Mouse (Mus musculus) large intestine, adult 2 months (tissue): Measurements from ENCODE around the gene Cuedc2. TPM values are rescaled to one million over a fixed set of nuclear protein-coding genes. Genes with fewer than 3 reads are reported as not detected.

Experiments used
- DNase-seq: peaks from one replicate; pipeline ENCODE4 v3.0.0-alpha.2; 2012; ENCODE audit warnings: low read depth, low spot score
- WGBS: fragments of 180-500 bp; shearing (Covaris S2); methylation state at CpG from one replicate; pipeline ENCODE4 v1.1.7; 2018; 5-methylcytosine and 5-hydroxymethylcytosine counted together
- polyA plus RNA-seq: library from polyadenylated mRNA; depleted of rRNA; stranded (reverse); fragments of >200 nt; gene quantifications from 2 replicates; pipeline ENCODE4 v1.2.3, GENCODE M21; 2012

The Cuedc2 gene
- polyA plus RNA-seq, 1 experiment = 47.9 TPM

DNA sequence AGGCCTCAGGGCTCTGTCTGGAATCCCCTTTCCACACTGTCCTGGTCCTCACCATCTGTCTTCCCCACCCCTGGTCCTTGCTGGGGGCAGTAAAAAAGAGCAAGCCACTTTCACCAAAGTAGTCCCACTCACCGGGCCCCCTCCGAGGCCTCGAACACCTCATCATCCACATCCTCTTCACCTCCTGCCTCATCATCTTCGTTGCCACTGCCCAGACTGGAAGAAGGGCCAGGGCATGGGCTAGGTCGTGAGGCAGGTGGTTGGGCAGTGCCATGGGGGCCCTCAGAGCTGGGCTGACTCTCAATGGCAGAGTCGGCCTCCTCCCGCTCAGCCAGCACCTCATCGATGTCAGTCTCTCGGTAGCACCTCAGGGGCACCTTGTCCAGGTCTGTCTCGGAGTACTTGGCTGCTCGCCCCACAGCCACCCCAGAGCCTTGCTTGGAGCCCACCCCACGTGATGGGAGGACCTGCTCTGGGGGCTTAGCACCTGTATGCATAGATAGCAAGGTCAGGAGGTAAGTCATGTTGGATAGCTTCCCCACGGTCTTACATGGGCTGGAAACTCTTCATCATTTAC is 15.4 kb downstream of the Cuedc2 start:
- 72% methylated on average over 13 of the region's 13 CpGs for WGBS

DNA sequence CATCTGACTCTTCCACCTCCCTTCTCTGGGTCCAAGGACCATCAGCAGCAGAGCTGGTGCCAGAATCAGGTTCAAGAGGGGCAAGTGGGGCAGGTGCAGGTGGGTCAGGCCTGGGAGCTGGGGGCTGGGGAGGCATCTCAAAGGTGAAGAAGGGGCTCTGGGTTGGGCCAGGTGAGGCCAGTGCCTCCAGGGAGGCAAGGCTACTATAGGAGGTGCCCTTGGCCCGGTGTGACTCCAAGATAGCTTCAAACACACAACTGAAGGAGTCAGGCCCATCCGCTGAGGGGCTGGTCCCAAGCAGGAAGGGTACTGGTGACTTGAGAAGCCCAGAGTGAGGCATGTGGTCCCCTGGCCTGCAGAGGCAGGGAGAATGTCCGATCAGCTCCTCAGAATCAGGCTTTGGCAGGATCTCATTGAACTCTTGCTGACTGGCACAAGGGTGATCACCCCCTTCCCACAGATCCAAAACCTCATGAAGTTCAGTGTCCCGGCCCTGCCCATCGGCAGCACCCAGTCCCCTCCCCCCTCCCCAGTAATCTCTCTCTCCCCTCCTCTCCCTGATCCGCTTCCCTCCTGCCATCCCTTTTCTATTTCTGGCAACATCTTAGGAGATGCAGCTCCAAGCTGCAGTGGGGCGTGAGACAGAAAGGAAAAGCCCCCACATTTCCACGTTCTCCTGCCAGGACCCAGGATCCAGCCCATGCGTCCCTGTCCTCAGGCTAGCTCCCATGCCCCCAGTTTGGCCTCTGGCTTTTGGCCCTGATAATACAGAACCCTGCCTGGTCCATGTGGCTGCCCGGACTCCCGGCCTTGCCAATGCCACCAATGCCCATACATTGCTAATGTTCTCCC is 16.1 kb downstream of the Cuedc2 start:
- no peak for DNase-seq
- WGBS = 55% methylated on average over 11 of the region's 11 CpGs

More for the DNA sequence above, 15.4 kb downstream of the Cuedc2 start:
- DNase-seq = no peak

GRCm38 (mm10) chr19:46321101-46321943 is 17.2 kb downstream of the Cuedc2 start:
- 30% methylated on average over 6 of the region's 6 CpGs for WGBS
- no peak for DNase-seq

GRCm38 (mm10) chr19:46320076-46320785 is 18.3 kb downstream of the Cuedc2 start:
- 66% methylated on average over 8 of the region's 8 CpGs for WGBS
- no peak for DNase-seq

DNA sequence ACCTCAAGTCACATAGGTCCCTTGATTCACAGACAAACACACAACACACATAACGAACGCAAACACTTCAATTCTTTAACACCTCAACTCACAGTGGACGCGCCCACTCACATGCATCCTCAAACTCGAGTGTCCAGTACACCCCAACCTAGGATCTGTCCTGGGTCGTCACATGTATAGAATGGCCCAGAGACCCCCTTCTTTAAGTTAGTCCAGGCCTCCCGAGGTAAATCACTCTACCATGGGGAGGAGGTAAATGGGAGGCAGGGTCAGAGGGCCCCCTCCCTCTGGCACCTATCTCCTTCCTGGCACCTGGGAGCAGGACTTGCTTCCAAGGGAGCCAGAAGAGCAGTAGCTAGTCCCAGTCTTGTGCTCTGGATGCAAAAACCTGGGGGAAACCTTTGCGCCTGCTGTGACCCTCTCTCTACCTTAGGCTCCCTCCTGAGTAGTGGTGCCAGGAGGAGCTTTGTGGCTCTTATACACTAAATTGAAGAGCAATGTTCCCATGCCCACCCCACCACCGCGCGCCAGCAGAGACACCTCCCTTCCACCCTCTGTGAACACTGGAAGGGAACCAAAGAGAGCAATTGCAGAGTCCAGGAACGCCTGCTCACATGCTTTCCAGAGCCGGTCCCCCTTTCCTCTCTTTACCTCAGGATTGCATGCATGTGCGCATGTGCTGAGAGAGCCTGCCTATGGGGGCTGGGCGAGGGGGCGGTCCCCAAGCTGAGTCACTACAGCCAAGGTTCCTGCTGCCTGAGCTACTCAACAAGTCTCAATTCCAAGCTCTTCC is 19.7 kb downstream of the Cuedc2 start:
- no peak for DNase-seq
- WGBS = 14% methylated on average over 16 of the region's 16 CpGs

- WGBS = 5% methylated on average over 40 of the region's 42 CpGs
- no peak for DNase-seq
Measured at GRCm38 (mm10) chr19:46318031-46318471, 20.5 kb downstream of the Cuedc2 start.

- DNase-seq = no peak
- 3% methylated on average over 36 of the region's 48 CpGs for WGBS
Measured at GRCm38 (mm10) chr19:46317546-46317885, 21.0 kb downstream of the Cuedc2 start.

GRCm38 (mm10) chr19:46316846-46317545 is 21.5 kb downstream of the Cuedc2 start:
- DNase-seq = no peak
- WGBS = 29% methylated on average over 15 of the region's 15 CpGs

DNA sequence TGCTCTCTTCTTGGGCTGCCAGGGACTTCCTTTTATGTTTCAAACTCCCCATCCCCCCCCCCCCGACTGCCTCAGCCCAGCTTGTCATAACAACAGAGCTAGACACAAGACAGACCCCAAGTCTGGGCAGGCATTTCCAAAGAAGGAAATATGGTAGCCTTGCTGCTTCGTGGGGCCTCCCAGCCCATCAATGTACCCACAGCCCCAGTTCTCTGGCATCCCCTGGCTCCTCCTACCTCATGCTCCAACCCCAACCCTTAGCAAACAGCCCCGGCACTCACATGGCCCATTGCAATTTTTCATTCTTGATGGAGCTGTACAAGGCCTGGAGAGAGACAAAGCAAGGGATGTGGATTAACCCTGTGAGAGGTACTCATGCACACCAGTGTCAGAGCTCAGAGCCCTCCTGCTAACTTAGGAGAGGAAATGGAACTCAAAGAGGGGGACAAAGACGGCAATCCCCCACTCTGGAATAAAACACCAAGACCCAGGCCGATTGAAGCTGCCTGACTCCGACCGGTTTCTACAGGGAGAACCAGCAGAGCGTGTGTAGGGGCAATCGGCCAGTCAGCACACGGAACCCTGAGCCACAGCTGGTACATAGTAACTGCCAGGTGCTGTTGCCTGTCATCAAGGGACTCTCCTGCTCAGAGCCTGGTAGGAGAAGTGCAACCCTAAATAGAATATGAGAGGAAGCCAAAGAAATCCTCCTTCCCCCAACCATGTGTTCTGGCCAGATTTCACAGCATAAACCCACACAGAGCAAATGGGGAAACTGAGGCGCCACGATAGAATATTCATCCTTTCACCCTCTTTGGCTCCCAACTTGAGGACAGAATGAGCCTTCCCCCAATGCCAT is 22.5 kb downstream of the Cuedc2 start:
- no peak for DNase-seq

GRCm38 (mm10) chr19:46314872-46315742 is 23.4 kb downstream of the Cuedc2 start:
- DNase-seq = no peak
- WGBS = 16% methylated on average over 14 of the region's 14 CpGs

More for the DNA sequence above, 22.5 kb downstream of the Cuedc2 start:
- WGBS = 47% methylated on average over 12 of the region's 12 CpGs

DNA sequence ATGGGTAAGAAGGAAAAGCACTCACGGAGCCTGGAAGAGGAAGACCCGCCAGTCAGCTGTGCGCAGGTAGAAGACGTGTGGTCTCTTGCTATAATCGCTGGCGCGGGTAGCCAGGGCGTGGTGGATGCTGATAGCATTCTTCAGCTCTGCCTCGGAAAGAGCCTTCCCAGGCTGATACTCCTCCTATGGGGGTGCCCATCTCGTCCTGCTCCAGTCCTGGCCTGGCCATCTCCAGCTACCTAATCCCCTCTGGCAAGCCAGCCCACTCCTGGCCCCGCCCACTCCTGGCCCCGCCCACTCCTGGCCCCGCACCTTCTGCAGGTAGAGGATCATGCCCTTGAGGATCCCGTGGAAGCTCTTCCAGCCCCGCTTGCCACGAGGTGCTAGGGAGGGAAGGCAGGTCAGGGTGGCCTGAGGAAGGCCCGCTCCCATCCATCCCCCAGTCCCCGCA is 24.3 kb downstream of the Cuedc2 start:
- WGBS = 24% methylated on average over 18 of the region's 18 CpGs
- DNase-seq = no peak

GRCm38 (mm10) chr19:46313591-46313990 is 24.9 kb downstream of the Cuedc2 start:
- DNase-seq = no peak
- 70% methylated on average over 6 of the region's 6 CpGs for WGBS

DNA sequence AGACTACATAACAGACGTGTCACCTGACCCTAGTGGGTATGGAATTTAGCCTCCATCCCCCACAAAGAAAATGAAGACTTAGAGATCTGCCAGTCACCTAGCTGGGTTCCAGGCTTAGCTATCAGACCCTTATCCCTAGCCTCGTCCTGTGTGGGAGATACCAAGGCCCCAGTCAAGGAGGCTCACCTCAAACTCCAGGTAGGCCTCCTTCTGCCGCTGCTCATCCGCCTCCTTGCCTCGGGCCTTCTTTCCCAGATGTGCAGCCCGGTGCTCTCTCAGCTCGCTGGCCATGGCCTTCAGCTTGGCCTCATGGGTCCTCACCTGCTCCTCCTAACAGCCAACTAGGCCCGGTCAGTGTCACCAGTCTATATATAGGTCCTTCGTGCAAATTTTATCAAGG is 25.4 kb downstream of the Cuedc2 start:
- no peak for DNase-seq
- WGBS = 86% methylated on average over 9 of the region's 9 CpGs

- WGBS = 89% methylated on average over 21 of the region's 21 CpGs
- no peak for DNase-seq
Measured at GRCm38 (mm10) chr19:46312566-46312965, 25.9 kb downstream of the Cuedc2 start.

DNA sequence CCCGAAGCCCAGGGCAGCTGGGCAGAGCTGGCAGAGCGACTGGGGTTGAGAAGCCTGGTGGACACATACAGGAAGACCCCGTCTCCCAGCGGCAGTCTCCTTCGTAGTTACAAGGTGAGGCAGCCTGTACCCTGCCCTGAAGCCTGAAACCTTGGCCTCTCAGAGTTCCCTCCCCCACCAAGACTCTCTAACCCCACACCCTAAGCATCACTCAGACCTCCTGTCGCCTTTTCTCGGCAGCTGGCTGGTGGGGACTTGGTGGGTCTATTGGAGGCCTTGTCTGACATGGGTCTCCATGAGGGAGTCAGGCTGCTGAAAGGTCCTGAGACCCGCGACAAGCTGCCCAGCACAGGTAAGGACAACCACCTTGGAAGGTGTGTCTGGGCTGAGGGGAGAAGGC is 27.2 kb downstream of the Cuedc2 start:
- 89% methylated on average over 9 of the region's 9 CpGs for WGBS
- DNase-seq = no peak

DNA sequence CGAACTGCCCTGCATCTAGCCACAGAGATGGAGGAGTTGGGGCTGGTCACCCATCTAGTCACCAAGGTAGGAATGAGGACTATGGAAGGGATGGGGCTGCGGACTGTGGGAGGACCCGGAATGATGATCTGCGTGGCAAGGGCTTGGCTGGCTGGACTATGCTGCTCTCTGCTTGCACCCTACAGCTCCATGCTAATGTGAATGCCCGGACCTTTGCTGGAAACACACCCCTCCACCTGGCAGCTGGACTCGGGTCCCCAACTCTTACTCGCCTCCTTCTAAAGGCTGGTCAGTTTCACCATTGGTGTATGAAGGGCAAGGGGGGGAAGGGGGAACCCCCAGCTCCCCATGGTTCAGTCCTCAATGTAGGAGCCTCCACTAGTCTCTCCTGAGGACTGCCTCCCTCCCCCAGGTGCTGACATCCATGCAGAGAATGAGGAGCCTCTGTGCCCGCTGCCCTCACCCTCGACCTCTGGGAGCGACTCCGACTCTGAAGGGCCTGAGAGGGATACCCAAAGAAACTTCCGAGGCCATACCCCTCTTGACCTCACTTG is 28.1 kb downstream of the Cuedc2 start:
- no peak for DNase-seq
- 96% methylated on average over 12 of the region's 12 CpGs for WGBS
